Mouse (Mus musculus): ENCODE data around the gene Micu1. TPM values are rescaled to one million over a fixed set of nuclear protein-coding genes. Genes with fewer than 3 reads are reported as not detected.

Micu1 gene
- total RNA-seq, 4 experiments from 2014 or later: 94.7 to 97.4 (median 96.4) TPM

DNA sequence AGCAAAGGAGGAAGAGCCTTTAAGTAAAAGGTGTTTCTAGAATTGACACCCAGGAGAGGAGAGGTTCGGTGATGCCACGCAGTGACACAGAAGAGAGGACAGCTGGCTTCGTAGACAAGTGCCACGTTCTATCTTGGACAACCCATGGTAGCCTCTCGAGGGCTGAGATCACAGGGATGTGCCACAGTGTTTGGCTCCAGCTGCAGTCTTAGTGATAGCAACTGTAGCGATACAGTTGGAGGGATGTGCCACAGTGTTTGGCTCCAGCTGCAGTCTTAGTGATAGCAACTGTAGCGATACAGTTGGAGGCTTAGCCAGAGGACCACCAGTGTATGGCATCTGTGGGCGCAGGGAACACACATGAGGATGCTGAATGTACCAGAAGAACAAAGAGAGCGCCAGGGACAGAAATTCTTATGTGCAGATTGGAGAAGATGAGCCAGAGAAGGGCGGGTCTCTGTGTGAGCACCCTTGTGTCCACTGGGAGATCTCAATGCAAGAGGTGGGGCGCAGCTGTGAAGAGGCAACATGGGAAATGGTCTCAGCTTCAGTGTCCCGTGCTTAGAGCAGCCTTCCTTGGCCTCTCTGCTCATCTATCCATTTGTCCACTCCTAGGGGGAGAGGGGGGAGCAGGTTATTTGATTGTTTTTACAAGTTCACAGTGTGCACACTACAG, 98.7 kb downstream of the Micu1 start:
- DNase-seq (ENCODE audit: low spot score in 2 of 2): no peak

DNA sequence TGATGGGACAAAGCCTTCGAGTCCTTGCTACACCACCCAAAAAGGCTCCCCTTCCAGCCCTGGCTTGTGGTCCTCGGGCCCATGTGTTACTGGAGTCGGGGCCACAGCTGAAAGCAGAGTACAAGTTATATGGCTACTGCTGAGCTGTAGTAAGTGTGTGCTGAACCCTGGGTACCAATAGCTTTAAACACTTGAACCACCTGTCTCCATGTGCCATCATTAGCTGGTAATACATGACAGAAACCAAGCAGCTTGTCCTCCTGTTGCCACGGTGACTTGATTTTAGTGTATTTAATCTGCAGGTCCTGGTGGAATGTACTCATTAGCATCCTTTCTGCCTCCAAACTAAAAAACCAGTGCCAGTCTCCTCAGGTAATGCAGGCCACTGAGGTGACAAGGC, 106.4 kb downstream of the Micu1 start:
- DNase-seq (ENCODE audit: low spot score in 2 of 2): no peak

DNA sequence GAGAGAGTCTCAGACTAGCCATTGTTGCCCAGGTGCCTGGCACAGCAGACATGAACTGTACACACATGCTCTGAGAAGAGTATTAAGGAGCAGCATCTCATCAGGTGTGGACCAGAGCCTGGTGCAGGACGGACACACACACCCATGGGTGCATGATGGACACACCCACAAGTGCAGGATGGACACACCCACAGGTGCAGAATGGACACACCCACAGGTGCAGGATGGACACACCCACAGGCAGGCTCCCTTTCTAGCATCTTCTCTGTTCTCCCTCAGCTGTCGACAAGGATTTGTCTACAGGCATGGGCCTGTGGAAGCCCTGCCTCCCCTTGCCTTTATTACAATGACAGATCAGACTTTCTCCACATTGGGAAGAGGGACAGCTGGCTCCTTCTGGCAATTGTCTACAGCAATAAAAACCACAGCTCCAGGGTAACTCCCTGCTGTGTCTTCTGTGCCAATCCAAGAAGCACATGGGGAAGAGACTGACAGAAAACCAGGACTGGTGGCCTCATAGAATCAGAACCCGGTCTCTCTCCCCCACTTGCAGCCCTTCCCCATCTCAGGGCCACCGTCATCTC, 107.8 kb downstream of the Micu1 start:
- no peak for DNase-seq (ENCODE audit: low spot score in 2 of 2)

- DNase-seq (ENCODE audit: low spot score in 2 of 2): no peak
Observed at GRCm38 (mm10) chr10:59812939-59813338, 110.7 kb downstream of the Micu1 start.

- DNase-seq (ENCODE audit: low spot score in 2 of 2): no peak
Observed at GRCm38 (mm10) chr10:59813759-59814158, 111.5 kb downstream of the Micu1 start.

- DNase-seq (ENCODE audit: low spot score in 2 of 2): peak in 1 of 2 experiments; percentile 33
Observed at GRCm38 (mm10) chr10:59814505-59815155, 112.4 kb downstream of the Micu1 start.

DNA sequence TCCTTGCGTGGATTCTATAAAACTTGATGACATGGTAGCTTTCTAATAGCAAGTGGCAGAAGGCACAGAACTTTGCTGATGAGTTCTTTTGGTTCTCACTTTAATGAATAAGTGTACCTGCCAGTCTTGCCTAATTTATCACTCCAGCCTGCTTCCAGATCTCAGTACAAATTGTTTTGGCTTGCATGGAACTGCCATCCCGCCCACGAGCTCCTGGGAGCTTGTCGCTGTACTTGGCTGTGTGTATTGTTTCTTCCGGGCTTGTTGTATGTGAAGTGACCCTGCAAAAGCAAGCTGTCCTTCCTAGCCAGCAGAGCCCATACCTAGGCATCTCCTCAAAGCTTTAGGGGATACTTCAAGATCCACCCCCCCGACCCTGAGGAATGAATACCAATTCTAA, 114.3 kb downstream of the Micu1 start:
- DNase-seq (ENCODE audit: low spot score in 2 of 2): peak; percentile 35 to 57

DNA sequence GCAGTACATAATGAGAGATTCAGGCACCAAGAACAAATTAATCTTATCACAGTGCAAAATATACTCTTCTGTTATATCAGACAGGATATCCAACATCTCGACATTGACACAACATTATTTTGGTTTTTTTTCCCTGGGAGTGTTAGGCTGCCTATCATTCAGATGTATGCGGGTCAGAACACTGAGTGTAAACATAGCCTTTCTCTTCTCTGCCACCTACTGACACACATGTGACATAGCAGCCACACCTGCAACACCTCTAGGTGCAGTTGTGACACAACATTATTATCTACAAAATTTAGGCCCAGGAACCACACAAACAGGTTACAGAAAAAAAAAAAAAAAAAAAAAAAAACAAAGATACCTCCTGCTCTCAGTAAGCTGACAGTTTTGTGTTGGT, 115.3 kb downstream of the Micu1 start:
- DNase-seq (ENCODE audit: low spot score in 2 of 2): no peak

DNA sequence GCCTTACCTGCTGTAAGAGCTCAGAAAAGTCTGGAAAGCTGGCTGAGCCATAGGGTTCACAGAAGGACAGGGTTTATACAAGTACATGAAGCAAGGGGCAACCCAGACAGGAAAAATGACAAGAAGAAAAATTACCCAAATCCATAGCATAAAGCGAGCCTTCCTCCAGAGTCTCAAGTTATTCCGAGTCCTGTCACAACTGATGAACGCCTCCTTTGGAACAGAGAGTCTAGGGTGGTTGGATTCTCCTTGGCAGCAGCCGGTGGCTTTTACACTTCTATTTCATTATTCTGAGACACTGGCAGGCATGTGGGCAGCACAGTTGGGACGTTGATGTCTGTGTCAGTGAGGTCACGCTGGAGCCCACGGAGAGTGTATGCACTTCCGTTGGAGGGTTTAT, 115.7 kb downstream of the Micu1 start:
- DNase-seq (ENCODE audit: low spot score in 2 of 2): no peak

GRCm38 (mm10) chr10:59819146-59819545, 116.9 kb downstream of the Micu1 start:
- no peak for DNase-seq (ENCODE audit: low spot score in 2 of 2)

DNA sequence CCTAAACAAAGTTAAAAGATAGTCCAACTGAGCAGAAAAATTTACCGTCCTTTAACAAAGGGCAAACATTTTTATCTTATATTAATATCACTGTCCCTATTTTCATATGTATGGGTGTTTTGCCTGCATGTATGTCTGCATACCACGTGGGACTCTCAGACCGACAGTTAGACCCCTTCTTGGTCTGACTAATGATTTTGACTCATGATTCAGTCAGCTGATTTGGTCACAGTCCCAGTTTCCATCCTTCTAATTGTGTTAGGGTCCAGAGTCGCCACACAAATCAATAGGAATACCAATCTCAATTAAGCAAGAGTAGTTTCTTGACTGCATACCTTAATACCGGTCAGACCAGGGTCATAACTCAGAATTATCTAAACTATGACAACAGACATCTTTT, 118.6 kb downstream of the Micu1 start:
- DNase-seq (ENCODE audit: low spot score in 2 of 2): no peak

DNA sequence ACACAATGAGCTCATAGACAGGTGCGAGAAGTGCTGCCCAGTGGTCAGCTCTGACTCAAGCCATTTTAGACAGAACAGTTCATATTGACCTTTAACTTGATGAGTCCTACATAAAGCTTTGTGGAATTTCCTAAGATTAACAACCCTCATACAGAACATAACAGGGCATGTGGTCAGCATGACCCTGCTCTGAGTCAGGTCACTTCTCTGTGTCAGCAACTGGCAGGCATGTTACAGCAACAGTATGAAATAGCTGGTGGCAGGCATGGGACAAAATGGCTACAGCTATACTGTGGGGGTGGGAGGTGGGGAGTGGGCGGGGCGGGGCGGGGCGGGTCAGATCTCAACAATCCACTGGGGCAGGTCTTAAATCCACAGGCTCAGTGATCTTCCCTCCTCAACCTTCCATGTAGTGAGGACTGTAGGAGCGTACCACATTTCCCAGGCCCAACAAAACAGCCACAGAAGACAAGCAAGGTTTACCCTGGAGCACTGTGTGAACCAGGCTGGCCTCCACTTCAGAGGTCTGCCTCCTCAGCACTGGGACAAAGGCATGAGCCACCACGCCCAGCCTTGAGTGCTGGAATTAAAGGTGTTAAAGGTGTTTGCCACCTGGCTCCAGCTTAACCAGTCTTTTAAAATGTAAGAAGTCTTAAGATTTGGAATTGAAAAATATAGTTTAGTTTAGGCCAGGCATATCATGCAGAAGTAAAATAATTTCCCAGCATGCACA, 119.2 kb downstream of the Micu1 start:
- DNase-seq (ENCODE audit: low spot score in 2 of 2): no peak

DNA sequence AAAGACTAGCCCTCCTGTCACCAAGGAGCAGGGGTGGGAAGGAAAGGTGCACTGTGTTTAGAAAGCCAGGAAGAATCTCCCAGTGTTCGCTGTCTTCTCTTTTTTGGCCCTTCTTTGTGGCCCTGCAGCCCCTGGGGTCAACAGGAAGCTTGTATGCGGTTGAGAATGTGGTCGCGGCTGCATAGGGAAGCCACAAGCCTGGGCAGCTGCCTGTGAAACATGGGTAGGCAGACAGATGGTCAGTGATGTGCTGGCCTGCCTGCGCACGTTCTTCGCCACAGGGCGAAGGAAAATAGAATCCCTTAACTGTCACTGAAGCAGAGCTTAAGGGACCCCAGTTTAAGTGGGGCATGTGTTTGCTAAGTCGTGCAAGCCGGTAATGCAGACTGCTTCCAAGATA, 120.6 kb downstream of the Micu1 start:
- no peak for DNase-seq (ENCODE audit: low spot score in 2 of 2)

DNA sequence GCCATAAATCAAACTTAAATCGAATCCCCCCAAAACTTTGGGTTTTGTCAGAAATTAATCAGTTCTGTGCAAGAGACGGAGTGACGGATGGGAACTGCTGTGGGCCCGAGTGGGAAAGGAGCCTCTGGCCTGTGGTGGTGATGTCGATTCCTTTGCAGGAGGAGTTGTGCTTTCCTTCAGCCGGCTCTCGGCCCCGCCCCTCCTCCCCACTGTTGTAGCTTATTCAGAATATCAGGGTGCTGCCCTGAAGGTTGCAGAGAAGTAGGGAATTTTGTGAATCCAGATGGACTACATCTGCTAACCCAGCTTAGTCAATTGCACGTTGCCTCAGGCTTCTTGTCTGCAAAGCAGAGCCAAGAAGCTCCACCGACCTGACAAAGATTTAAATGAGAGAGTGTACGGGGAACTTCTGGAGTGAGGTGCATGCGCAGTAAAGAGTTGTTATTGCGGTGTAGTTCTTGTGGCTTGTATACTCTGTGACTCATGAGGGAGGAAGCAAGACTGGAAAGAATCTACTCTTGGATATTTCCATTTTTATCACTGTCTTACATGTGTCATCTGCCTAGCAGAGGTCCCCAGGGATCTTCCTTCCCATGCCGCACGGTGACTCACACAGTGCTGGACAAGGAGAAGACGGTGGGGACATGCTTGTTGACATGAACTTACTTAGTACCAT, 123.0 kb downstream of the Micu1 start:
- no peak for DNase-seq (ENCODE audit: low spot score in 2 of 2)

- no peak for DNase-seq (ENCODE audit: low spot score in 2 of 2)
Observed at GRCm38 (mm10) chr10:59829886-59830285, 127.6 kb downstream of the Micu1 start.

GRCm38 (mm10) chr10:59831950-59832349, 129.7 kb downstream of the Micu1 start:
- no peak for DNase-seq (ENCODE audit: low spot score in 2 of 2)

DNA sequence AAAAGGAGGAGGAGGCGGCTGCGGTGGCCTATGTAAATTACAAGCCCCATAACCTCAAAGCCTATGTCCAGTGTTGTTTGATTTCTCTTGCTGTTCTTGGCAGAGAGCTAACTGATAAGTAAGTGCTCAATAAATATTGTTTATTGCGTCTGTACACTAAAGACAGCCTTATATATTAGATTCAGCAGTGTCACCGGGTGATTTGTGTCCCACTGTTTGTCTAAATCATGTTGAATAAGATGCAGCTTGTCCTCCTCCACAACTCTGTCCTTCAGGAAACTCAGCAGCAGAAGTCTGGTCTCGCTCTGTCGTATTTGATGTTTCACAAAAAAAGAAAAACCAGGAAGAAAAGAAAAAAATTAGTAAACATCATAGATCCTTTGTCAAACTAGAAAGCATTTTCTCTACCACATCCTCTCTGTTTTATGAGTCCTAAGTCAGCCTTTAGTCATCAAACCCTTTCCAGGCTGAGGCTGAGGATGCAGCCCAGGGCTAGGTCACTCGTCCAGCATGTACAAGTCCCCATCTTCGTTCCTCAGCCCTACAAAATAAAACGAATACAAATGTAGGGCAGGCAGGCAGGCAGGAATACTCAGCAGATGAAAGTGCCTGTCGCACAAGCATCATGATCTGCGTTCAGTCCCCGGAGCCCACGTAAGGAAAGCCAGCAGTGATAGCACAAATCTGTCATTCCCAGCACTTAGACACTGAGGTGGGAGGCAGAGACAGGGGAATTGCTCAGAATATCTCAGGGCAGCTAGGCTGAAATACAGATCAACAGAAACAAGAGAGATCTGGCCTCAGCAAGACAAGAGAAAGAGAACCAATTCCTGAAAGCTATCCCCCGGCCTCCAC, 133.3 kb downstream of the Micu1 start:
- DNase-seq (ENCODE audit: low spot score in 2 of 2): no peak

DNA sequence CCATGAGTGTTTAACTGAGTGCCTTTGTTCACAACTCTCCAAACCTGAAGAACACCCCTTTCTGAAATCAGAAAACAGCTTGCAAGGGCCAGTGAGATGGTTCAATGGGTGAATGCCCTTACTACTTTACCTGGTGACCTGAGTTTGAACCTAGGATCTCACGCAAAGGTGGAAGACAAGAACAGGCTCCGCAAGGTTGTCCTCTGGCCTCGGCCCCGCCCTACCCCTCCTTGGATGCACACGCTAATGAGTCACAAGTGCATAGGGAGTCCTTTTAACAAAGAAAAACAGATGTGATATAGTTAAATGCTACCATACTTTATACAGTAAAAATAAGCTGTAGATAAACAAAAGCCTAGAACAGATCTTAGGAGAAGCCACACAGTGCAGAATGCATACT, 135.2 kb downstream of the Micu1 start:
- no peak for DNase-seq (ENCODE audit: low spot score in 2 of 2)

- DNase-seq (ENCODE audit: low spot score in 2 of 2): no peak
Observed at GRCm38 (mm10) chr10:59841434-59841833, 139.2 kb downstream of the Micu1 start.

GRCm38 (mm10) chr10:59843125-59843524, 140.8 kb downstream of the Micu1 start:
- no peak for DNase-seq (ENCODE audit: low spot score in 2 of 2)

GRCm38 (mm10) chr10:59844686-59845085, 142.4 kb downstream of the Micu1 start:
- no peak for DNase-seq (ENCODE audit: low spot score in 2 of 2)
